Mouse (Mus musculus) kidney, embryonic 16.5 days (tissue): Measurements from ENCODE around the gene Jade2. TPM values are rescaled to one million over a fixed set of nuclear protein-coding genes. Genes with fewer than 3 reads are reported as not detected.

ENCODE experiments used
- ATAC-seq: fragments of 200-750 bp; cut with Nextera tagmentation; 2 replicates; pipeline ENCODE4 v1.8.0; 2017; ENCODE audit warnings: moderate TSS enrichment; ENCODE audit not compliant: low FRiP score, low TSS enrichment
- H3K27ac ChIP-seq: fragments of 300-500 bp; sonication (generic); 2 replicates; pipeline ENCODE4 v1.5.1; 2014; ENCODE audit warnings: low read length
- H3K27me3 ChIP-seq: fragments of 300-500 bp; sonication (generic); 2 replicates; pipeline ENCODE4 v1.6.1; 2014; ENCODE audit warnings: low read length, control low read depth, mixed read lengths; ENCODE audit not compliant: insufficient read depth
- H3K36me3 ChIP-seq: fragments of 300-500 bp; sonication (generic); 2 replicates; pipeline ENCODE4 v1.6.1; 2014; ENCODE audit warnings: low read length, control low read depth, mixed read lengths; ENCODE audit not compliant: insufficient read depth
- H3K4me1 ChIP-seq: fragments of 300-500 bp; sonication (generic); 2 replicates; pipeline ENCODE4 v1.6.1; 2014; ENCODE audit warnings: low read length, control low read depth, mixed read lengths; ENCODE audit not compliant: insufficient read depth
- H3K4me2 ChIP-seq: fragments of 300-500 bp; sonication (generic); replicated peaks from 2 replicates; pipeline ENCODE4 v1.6.1; 2014; ENCODE audit warnings: low read depth, low read length
- H3K4me3 ChIP-seq: fragments of 300-500 bp; sonication (generic); 2 replicates; pipeline ENCODE4 v1.5.1; 2014; ENCODE audit warnings: mild to moderate bottlenecking, low read length
- H3K9ac ChIP-seq: fragments of 300-500 bp; sonication (generic); replicated peaks from 2 replicates; pipeline ENCODE4 v1.6.1; 2014; ENCODE audit warnings: low read length
- H3K9me3 ChIP-seq: fragments of 300-500 bp; sonication (generic); 2 replicates; pipeline ENCODE4 v1.6.1; 2016; ENCODE audit warnings: low read length, control low read depth
- WGBS: fragments of 180-500 bp; shearing (Covaris S2); extraction: QIAGEN DNeasy Blood & Tissue Kit; methylation state at CpG from one replicate; pipeline ENCODE4 v1.1.7; 2014; 5-methylcytosine and 5-hydroxymethylcytosine counted together
- polyA plus RNA-seq: library from polyadenylated mRNA; unstranded; fragments of >200 nt; fragmentation: Nextera tagmentation; extraction: Ambion mirVana; gene quantifications from 2 replicates; pipeline ENCODE4 v1.2.1, GENCODE M21; 2015

Gene Jade2
- polyA plus RNA-seq, 1 experiment from 2014 or later, result 0.87 TPM

GRCm38 (mm10) chr11:51777478-51777877 is 80.0 kb downstream of the Jade2 start:
- no peak for ATAC-seq
- WGBS, result 90% methylated on average over 5 of the region's 5 CpGs
- no peaks in the 10 kb centered on the region for H3K4me1 ChIP-seq
- no peak overlapping the region for H3K4me3 ChIP-seq
- no peak overlapping the region for H3K9ac ChIP-seq
- no peak overlapping the region for H3K27ac ChIP-seq
- no peaks in the 10 kb centered on the region for H3K27me3 ChIP-seq
- peaks cover 21% of the 10 kb centered on the region for H3K36me3 ChIP-seq
- no peaks in the 10 kb centered on the region for H3K9me3 ChIP-seq
- H3K4me2 ChIP-seq, result no peak overlapping the region

- Histone ChIP-seq H3K36me3 (peaks cover 9% of the 10 kb centered on the region), H3K27ac (no peak overlapping the region), H3K4me3 (no peak overlapping the region), H3K27me3 (no peaks in the 10 kb centered on the region), H3K4me2 (no peak overlapping the region), H3K9ac (no peak overlapping the region), H3K4me1 (no peaks in the 10 kb centered on the region), H3K9me3 (no peaks in the 10 kb centered on the region)
- 89% methylated on average over 3 of the region's 3 CpGs for WGBS
- ATAC-seq, result no peak
Measured at GRCm38 (mm10) chr11:51775507-51775906, 81.9 kb downstream of the Jade2 start.

- Histone ChIP-seq H3K4me1 (peaks cover 12% of the 10 kb centered on the region), H3K27ac (no peak overlapping the region), H3K36me3 (no peaks in the 10 kb centered on the region; the same call in 1 of the 2 replicates), H3K27me3 (no peaks in the 10 kb centered on the region), H3K9me3 (no peaks in the 10 kb centered on the region), H3K9ac (no peak overlapping the region), H3K4me3 (no peak overlapping the region), H3K4me2 (no peak overlapping the region)
- no peak for ATAC-seq
- 55% methylated on average over 5 of the region's 5 CpGs for WGBS
Measured at GRCm38 (mm10) chr11:51768296-51768695, 89.2 kb downstream of the Jade2 start.

- Histone ChIP-seq H3K4me1 (peaks cover 15% of the 10 kb centered on the region), H3K27ac (no peak overlapping the region), H3K27me3 (no peaks in the 10 kb centered on the region), H3K9me3 (no peaks in the 10 kb centered on the region), H3K4me3 (no peak overlapping the region), H3K9ac (no peak overlapping the region), H3K4me2 (no peak overlapping the region), H3K36me3 (no peaks in the 10 kb centered on the region; the same call in 1 of the 2 replicates)
- no peak for ATAC-seq
- 44% methylated on average over 8 of the region's 8 CpGs for WGBS
Measured at GRCm38 (mm10) chr11:51767579-51768220, 89.8 kb downstream of the Jade2 start.

- no peaks in the 10 kb centered on the region for H3K9me3 ChIP-seq
- H3K4me3 ChIP-seq, result 0 out of 2 replicates have a peak overlapping the region, but pooled peaks have one; percentile 100
- 79% methylated on average over 4 of the region's 4 CpGs for WGBS
- H3K9ac ChIP-seq, result no peak overlapping the region
- ATAC-seq, result no peak
- peaks cover 15% of the 10 kb centered on the region for H3K4me1 ChIP-seq
- H3K36me3 ChIP-seq, result no peaks in the 10 kb centered on the region
- H3K27ac ChIP-seq, result no peak overlapping the region
- peak overlapping the region; percentile 87 for H3K4me2 ChIP-seq
- no peaks in the 10 kb centered on the region for H3K27me3 ChIP-seq
Measured at GRCm38 (mm10) chr11:51764816-51765215, 92.6 kb downstream of the Jade2 start.

- Histone ChIP-seq H3K36me3 (no peaks in the 10 kb centered on the region), H3K4me1 (peaks cover 15% of the 10 kb centered on the region), H3K4me3 (peak overlapping the region; percentile 100), H3K9ac (peak overlapping the region; percentile 92), H3K9me3 (no peaks in the 10 kb centered on the region), H3K27me3 (0 out of 2 replicates have a peak, but pooled peaks cover 3% of the 10 kb centered on the region), H3K4me2 (peak overlapping the region; percentile 87), H3K27ac (no peak overlapping the region)
- WGBS, result 5% methylated on average over 13 of the region's 13 CpGs
- peak; percentile 19; the same call in 1 of the 2 replicates for ATAC-seq
Measured at GRCm38 (mm10) chr11:51763955-51764354, 93.5 kb downstream of the Jade2 start.

Other genes with a start within 250 kb of the Jade2 start
- 156 and 158 TPM in 2 replicates for gene Nhp2, start 237.9 kb downstream of the Jade2 start, polyA plus RNA-seq
- 48.9 and 51.9 TPM in 2 replicates for gene Rmnd5b, start 221.8 kb downstream of the Jade2 start, polyA plus RNA-seq
- 30.9 and 34.1 TPM in 2 replicates for gene N4bp3, start 206.8 kb downstream of the Jade2 start, polyA plus RNA-seq
- 4.0 and 4.5 TPM in 2 replicates for gene D930048N14Rik, start 206.7 kb downstream of the Jade2 start, polyA plus RNA-seq
- 105 and 107 TPM in 2 replicates for gene 0610009B22Rik, start 168.8 kb downstream of the Jade2 start, polyA plus RNA-seq
- 11.7 and 15.7 TPM in 2 replicates for gene Sec24a, start 94.0 kb downstream of the Jade2 start, polyA plus RNA-seq
- gene Sar1b, start 94.0 kb downstream of the Jade2 start, polyA plus RNA-seq, result 109 and 113 TPM in 2 replicates
- gene Cdkn2aipnl, start 110.0 kb upstream of the Jade2 start, polyA plus RNA-seq, result 95.5 and 99.8 TPM in 2 replicates
- gene Ube2b, start 143.1 kb upstream of the Jade2 start, polyA plus RNA-seq, result 216 and 220 TPM in 2 replicates
- 7.8 and 9.2 TPM in 2 replicates for gene Cdkl3, start 146.6 kb upstream of the Jade2 start, polyA plus RNA-seq
- gene Ppp2ca, start 241.0 kb upstream of the Jade2 start, polyA plus RNA-seq, result 68.4 and 75.1 TPM in 2 replicates